Mouse (Mus musculus) gastrocnemius, postnatal 14 days (tissue): ENCODE measurements around the gene Alg9. TPM values are rescaled to one million over a fixed set of nuclear protein-coding genes. Genes with fewer than 3 reads are reported as not detected.

Source experiments
- total RNA-seq, 2 experiments: library from RNA; stranded (reverse); gene quantifications; 2 replicates each; pipeline ENCODE4 v1.2.3; 2021

Alg9 gene
- total RNA-seq, 2 experiments from 2014 or later = 7.1 to 8.6 TPM

Other genes starting within 250 kb of the Alg9 start
- gene Pts, start 246.3 kb upstream of the Alg9 start, total RNA-seq = 10 to 100 TPM; 10.9 to 11.4 TPM
- gene Il18, start 220.2 kb upstream of the Alg9 start, total RNA-seq = under 1 TPM; 0.53 to 0.74 TPM
- under 1 TPM; 0.13 to 0.18 TPM for gene Bco2, start 219.8 kb upstream of the Alg9 start, total RNA-seq
- not detected for gene Tex12, start 213.7 kb upstream of the Alg9 start, total RNA-seq
- 100 to 1,000 TPM; 334 to 384 TPM for gene Sdhd, start 171.2 kb upstream of the Alg9 start, total RNA-seq
- 100 to 1,000 TPM; 144 to 150 TPM for gene Timm8b, start 171.1 kb upstream of the Alg9 start, total RNA-seq
- under 1 TPM; 0.35 to 0.74 TPM for gene Pih1d2, start 157.7 kb upstream of the Alg9 start, total RNA-seq
- 10 to 100 TPM; 12.8 to 13.0 TPM for gene Nkapd1, start 157.6 kb upstream of the Alg9 start, total RNA-seq
- 100 to 1,000 TPM; 235 to 280 TPM for gene Dlat, start 115.2 kb upstream of the Alg9 start, total RNA-seq
- 1 to 10 TPM; 3.7 to 4.2 TPM for gene Dixdc1, start 35.5 kb upstream of the Alg9 start, total RNA-seq
- gene 2310030G06Rik, start 28.5 kb upstream of the Alg9 start, total RNA-seq = 1 to 10 TPM; 1.7 to 2.5 TPM
- gene Cryab, start 23.7 kb upstream of the Alg9 start, total RNA-seq = 100 to 1,000 TPM; 804 to 989 TPM
- gene Hspb2, start 22.7 kb upstream of the Alg9 start, total RNA-seq = 100 to 1,000 TPM; 130 to 134 TPM
- gene Fdxacb1, start 6.8 kb upstream of the Alg9 start, total RNA-seq = 1 to 10 TPM; 3.4 to 4.4 TPM
- 10 to 100 TPM in 1 of 2 experiments, 1 to 10 TPM in 1; 7.9 to 11.9 TPM for gene 1110032A03Rik, start 501 bp downstream of the Alg9 start, total RNA-seq
- 1 to 10 TPM; 5.5 to 5.8 TPM for gene Ppp2r1b, start 70.3 kb downstream of the Alg9 start, total RNA-seq
- gene Sik2, start 234.1 kb downstream of the Alg9 start, total RNA-seq = 10 to 100 TPM; 12.0 to 13.3 TPM